Mouse (Mus musculus) left cerebral cortex, postnatal 36 days (tissue): ENCODE data around the gene Tmem8. TPM values are rescaled to one million over a fixed set of nuclear protein-coding genes. Genes with fewer than 3 reads are reported as not detected.
"Not testable (repeated sequence)": the region's sequence is repeated elsewhere in the genome, so short reads cannot be mapped to it uniquely, and the experiment has no call there.

Experiments
- DNase-seq, 2 experiments: peaks; one replicate each; pipeline ENCODE4 v3.0.0; 2021 to 2022; ENCODE audit warnings: low spot score in 2 of 2, mixed read lengths in 1 of 2
- intact Hi-C: fragments of 180-260 bp; cut with DNase I; formaldehyde crosslinking; loops from one replicate; pipeline ENCODE4 v1.15.1; 2025
- total RNA-seq, 2 experiments: library from RNA; stranded (reverse); gene quantifications; 2 replicates each; pipeline ENCODE4 v1.2.3; 2021

The Tmem8 gene
- total RNA-seq, result 10 to 100 TPM; 13.9 to 14.0 TPM

- intact Hi-C loops, result no loop called here
- DNase-seq, result peak; percentile 67 to 76
These were observed at the start of gene Tmem8 for GRCm38 (mm10) chr17:26113181-26113948. TSS of gene Tmem8 (plus strand) at chr17:26113299.

DNA sequence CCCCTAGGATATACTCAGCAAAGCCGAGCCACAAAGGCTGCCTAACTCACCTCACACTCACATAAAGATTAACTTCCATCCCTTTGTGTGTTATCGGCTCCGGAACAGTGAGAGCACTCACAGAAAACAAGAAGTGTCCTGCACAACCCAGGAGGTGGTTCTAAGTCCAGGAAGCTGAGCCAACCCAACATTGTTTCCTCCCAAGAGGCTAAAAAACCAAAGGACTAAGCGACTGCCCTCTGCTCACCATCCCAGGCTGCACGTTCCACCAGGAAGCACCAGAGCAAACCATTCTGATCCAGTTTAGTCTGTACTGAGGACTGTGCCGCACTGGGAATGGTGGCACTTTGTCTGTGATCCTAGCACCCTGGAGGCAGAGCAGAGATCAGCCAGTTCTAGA is 48.2 kb upstream of the Tmem8 start:
- no peak for DNase-seq
- intact Hi-C loops, result no loop called here

DNA sequence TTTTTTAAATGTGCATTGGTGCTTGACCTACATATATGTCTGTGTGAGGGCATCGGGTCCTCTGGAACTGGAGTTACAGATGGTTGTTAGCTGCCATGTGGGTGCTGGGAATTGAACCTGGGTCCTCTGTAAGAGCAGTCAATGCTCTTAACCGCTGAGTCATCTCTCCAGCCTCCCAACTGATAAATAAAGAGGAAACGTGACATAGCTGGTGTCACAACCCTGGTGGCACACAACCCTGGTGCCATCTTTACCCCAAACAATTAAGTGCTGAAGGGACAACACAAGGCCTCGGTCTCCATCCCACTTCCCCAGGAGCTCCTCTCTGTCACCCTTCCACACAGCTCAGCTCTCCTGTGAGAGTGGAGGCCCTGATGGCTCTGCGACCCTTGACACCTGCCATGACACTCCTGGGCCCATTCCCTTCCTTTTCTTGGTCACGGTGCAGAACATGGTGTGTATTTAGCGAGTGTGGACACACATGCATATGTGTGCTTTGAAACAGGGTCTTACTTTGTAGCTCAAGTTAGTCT is 46.5 kb upstream of the Tmem8 start:
- intact Hi-C loops, result no loop called here
- no peak for DNase-seq

DNA sequence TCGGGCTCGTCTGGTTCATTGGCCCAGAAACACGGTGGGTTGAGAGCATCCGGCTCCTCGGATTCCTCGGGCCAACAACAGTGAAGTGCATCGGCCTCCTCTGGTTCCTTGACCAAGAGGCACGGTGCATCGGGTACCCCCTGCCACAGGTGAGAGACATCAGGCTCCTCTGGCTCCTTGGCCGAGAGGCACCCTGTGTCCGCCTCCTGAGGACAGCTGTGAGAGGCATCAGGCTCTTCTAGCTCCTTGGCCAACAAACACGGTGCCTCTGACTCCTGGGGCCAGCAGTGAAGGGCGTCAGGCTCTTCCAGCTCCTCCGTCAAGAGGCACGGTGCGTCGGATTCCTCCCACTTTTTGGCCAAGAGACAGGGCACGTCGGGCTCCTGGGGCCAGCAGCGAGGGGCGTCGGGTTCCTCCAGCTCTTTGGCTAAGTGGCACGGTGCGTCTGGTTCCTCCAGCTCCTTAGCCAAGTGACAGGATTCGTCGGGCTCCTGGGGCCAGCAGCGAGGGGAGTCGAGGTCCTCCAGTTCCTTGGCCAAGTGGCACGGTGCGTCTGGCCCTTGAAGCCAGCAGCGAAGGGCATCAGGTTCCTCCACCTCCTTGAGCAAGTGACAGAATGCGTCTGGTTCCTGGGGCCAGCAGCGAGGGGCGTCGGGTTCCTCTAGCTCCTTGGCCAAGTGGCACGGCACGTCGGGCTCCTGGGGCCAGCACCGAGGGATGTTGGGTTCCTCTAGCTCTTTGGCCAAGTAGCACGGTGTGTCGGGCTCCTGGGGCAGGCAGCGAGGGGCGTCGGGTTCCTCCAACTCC is 44.9 kb upstream of the Tmem8 start:
- intact Hi-C loops, result no loop called here
- DNase-seq, result peak; percentile 20 to 26

DNA sequence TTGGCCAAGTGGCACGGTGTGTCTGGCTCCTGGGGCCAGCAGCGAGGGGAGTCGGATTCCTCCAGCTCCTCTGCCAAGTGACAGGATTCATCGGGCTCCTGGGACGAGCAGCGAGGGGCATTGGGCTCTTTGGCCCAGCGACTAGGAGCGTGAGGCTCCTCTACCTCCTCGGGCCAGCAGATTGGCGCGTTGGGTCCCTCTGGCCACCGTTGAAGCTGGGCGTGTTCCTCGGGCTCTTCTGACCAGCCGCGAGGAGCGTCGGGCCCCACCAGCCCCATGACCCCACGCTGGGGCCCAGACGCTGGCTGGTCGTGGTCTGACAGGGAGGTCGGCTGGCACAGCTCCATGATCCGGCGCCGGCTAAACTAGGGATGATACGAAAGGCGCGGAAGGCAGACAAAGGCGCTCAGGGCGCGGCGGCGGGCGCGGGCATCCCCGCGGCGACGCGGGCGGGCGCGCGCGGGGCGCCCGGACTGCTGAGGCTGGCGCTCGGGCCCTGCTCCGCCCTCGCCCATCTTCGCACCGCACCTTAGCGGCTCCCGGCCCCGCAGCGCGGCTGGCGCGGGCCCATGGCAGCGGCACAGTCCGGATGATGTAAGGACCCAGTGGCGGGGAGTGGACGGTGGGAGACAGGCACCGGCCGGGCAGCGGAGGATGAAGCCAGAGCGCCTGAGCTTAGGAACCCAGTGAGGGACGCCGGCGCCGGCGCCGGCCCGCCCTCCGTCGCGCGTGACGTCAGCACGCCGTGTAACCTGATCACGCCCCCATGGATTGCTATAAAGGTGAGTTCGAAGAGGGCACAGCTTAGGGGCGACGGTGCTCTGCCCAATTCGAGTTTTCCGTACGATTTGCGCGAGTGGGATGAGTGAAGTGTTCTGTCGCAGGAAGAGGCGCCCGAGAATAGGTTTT is 44.0 kb upstream of the Tmem8 start, which contains the start of gene Rab11fip3:
Gene Rab11fip3, minus strand, starts transcription at position 725 of the 909 bp plus-strand sequence.
- peak; percentile 84 to 85 for DNase-seq
- intact Hi-C loops, result no loop called here

DNA sequence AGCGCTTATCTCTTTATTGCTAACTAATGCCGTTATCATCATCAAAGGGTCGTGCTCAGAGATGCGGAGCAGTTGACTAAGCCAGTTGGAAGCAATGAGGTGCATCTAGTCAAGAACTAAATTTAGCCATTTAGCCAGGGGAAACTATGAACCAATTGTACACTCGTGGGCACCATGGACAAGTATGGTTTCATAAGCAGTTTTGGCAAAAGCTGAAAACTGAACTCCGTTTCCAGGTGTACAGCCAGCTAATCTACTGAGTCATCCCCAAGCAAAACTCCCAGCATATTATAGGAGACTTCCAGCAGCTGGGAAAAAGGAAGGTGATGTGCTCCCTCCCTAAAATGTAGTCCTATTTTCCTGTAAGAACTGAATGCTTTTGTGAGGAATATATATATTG is 43.0 kb upstream of the Tmem8 start:
- DNase-seq, result no peak
- intact Hi-C loops, result no loop called here

DNA sequence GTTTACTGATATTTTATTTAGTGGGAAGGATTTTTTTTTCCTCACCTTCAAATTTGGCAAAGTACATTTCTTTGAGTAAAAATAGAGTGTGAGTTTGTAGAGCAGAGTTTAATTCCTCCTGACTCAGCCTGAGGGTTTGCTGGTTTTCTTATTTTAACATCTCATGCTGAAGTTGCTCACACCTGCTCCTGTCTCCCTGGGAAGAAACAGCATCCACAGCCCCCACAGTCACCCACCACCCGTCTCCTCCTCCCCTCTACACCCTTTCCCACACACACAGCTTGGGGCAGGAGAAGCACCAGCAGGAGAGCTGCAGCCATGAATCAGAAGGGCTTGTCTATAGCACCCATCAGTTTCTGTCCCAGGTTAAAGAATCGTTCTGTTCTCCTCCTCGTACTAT is 37.9 kb upstream of the Tmem8 start:
- peak; percentile 74 to 81 for DNase-seq
- intact Hi-C loops, result no loop called here

DNA sequence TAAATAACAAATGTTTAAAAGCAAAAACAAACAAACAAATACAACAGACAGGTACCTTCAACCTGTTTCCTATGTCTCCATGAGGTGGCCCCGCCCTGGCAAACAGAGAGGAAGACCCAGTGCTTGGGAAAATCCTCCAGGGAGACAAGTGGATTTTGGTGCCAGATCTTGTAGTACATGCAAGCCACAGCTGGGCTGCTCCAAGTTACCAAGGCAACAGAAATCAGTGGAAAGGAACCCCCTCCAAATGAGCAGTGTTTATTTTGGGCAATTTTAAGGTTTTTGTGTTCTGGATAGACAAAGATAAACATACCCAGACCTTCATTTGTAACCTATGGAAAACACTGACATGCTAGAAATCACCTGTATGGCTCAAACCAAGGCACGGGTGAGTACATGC is 34.2 kb upstream of the Tmem8 start:
- DNase-seq, result no peak
- intact Hi-C loops, result no loop called here

- DNase-seq, result no peak
- intact Hi-C loops, result no loop called here
These were observed 32.2 kb upstream of the Tmem8 start for GRCm38 (mm10) chr17:26080867-26081266.

GRCm38 (mm10) chr17:26087059-26087564 is 26.0 kb upstream of the Tmem8 start:
- intact Hi-C loops, result no loop called here
- DNase-seq, result no peak

DNA sequence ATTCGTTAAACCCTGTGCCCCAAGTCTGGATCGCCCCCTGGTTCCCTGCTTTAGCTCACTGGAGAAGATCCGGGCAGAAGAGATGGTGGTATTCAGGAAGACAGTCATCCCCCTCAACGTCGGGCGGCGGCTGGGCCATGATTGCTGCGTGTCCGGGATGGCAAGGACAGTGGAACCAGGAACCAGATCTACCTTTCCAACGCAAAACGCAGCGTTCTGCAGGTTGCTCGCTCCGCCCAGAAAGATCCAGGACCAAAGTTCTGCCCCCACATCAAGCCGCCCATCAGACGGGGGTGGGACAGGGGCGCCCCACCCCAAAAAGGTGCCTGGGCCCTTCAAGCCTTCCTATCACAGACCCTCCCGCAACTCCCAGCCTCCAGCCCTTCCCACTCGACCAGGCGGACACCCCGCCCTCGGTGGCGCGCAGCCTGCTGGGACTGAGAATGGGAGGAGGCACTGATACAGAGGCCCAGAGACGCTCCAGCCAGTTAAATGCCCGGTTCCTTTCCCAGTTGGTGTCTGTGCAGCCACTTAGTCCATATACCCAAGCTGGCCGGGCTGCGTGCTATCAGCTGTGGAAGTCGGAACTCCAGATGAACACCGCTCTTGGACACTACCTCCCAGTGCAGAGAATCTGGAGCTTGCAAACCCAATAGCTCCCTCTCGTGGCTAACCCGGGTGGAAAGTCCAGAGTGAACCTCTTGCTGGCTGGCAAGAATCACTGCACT is 23.0 kb upstream of the Tmem8 start, which contains the start of gene Decr2:
Gene Decr2, minus strand, starts transcription at position 433 of the 728 bp plus-strand sequence.
- intact Hi-C loops, result loop anchor here (1.0 to 10.0 kb wide), 3 partner anchors 49 to 205 kb away; partner anchors contain the start of gene Wfikkn1

DNA sequence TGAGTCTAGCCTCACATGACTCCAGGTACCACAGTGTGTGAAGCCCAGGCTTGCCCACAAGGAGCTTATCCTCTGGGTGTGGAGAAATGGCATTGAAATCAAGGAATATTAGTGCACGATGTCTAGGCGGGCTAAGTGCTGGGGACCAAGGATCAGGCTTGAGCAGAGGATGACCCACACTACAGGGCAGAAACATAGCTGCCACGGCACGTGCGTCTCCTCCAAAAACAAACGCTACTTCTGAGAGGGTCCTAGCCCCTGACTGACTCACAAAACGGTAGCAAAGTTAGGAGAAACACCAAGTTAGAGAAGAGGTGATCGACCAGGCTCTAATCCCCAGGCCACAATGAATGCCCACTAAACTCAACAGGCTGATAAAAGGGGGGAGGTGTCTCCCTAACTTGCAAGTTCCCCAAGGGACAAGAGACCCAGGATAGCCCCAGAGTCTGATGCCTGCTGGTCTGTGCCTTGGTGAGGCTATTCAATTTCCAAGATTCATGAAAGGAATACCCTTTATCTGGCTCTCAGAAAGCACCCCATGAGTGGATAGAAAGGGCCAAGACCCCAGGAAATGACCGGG is 18.5 kb upstream of the Tmem8 start:
- DNase-seq, result no peak
- intact Hi-C loops, result loop anchor here (10.0 kb wide), 1 partner anchor 210 kb away; the partner anchor contains the start of gene Wfikkn1

More for the DNA sequence above, 23.0 kb upstream of the Tmem8 start, which contains the start of gene Decr2:
- peak; percentile 86 to 90 for DNase-seq

- intact Hi-C loops, result loop anchor here (10.0 kb wide), 1 partner anchor 210 kb away; the partner anchor contains the start of gene Wfikkn1
- DNase-seq, result peak; percentile 68 to 75
These were observed 17.9 kb upstream of the Tmem8 start, which contains the start of gene Nme4 for GRCm38 (mm10) chr17:26095121-26095740. TSS of gene Nme4 (minus strand) at chr17:26095602.

DNA sequence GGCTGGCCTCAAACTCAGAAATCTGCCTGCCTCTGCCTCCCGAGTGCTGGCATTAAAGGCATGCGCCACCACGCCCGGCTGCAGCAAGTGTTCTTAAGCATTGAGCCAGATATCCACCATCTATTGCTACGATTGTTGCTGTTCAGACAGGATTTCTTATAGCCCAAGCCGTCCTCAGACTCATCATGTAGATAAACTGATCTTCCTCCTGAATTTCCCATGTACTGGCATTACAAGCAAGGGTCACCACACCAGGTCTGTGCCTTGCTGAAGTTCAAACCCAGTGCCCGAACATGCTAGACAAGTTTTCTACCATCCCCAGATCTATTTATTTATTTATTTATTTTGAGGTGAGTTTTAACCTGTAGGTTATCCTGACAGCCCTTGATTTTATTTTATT is 14.6 kb upstream of the Tmem8 start:
- intact Hi-C loops, result loop anchor here (10.0 kb wide), 1 partner anchor 214 kb away; the partner anchor contains the start of gene Wfikkn1
- DNase-seq, result no peak

- intact Hi-C loops, result loop anchor here (10.0 kb wide), 1 partner anchor 215 kb away; the partner anchor contains the start of gene Wfikkn1
- not testable (repeated sequence) for DNase-seq
These were observed 13.8 kb upstream of the Tmem8 start for GRCm38 (mm10) chr17:26099316-26099715.

- DNase-seq, result no peak
- intact Hi-C loops, result no loop called here
These were observed 12.9 kb upstream of the Tmem8 start for GRCm38 (mm10) chr17:26100166-26100565.

- no peak for DNase-seq
- intact Hi-C loops, result no loop called here
These were observed 11.6 kb upstream of the Tmem8 start for GRCm38 (mm10) chr17:26101478-26101877.
